Mouse (Mus musculus) E14TG2a.4 (cell line): ENCODE measurements at regions not wholly inside any gene's neighbourhood (a gene's known extent, or its start where the extent isn't known, plus 50 kb on each side); places are given as distances from the start of the nearest gene placed in this dataset.

ENCODE experiments used
- H3K27me3 ChIP-seq: 2 replicates; pipeline ENCODE4 v1.6.1; 2014; ENCODE audit warnings: low read length, control low read depth; ENCODE audit not compliant: insufficient read depth
- H3K36me3 ChIP-seq: 2 replicates; pipeline ENCODE4 v1.6.1; 2014; ENCODE audit warnings: low read length, control low read depth; ENCODE audit not compliant: insufficient read depth
- H3K4me1 ChIP-seq: replicated peaks from 2 replicates; pipeline ENCODE4 v1.6.1; 2014; ENCODE audit warnings: low read depth, low read length, control low read depth
- H3K4me3 ChIP-seq: replicated peaks from 2 replicates; pipeline ENCODE4 v1.5.1; 2014; ENCODE audit warnings: mild to moderate bottlenecking, low read length
- H3K9me3 ChIP-seq: 2 replicates; pipeline ENCODE4 v1.6.1; 2014; ENCODE audit warnings: low read length, control low read depth
- CTCF ChIP-seq: conservative IDR thresholded peaks from 2 replicates; pipeline ENCODE4 v1.5.1; 2014; ENCODE audit warnings: low read length
- NANOG ChIP-seq: IDR thresholded peaks from 2 replicates; pipeline ENCODE4 v1.6.1; 2014; ENCODE audit warnings: borderline replicate concordance, low read length, mixed read lengths
- POU5F1 ChIP-seq: IDR thresholded peaks from 2 replicates; pipeline ENCODE4 v1.6.1; 2014; ENCODE audit warnings: low read length, borderline replicate concordance

DNA sequence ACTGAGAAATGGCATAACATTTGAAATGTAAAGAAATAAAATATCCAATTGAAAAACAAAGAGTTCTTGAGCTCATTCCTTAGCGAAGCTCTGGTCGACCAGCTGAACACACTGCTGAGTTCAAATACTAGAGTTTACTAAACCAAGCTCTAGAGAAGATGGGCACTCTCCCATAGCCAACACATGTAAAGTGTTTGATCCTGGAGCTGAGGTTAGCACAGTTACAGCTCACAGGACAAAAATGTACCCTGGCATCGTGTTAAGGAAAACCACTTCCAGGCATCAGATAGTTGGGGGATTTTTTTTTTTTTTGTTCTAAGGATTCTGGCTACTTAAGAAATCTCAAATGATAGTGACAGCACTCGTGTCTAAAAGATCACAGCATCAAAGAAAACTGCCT, 445.6 kb downstream of the Synb start:
- Histone ChIP-seq H3K4me3 (no peak overlapping the region), H3K36me3 (no peaks in the 10 kb centered on the region), H3K9me3 (no peaks in the 10 kb centered on the region), H3K27me3 (no peaks in the 10 kb centered on the region), H3K4me1 (no peaks in the 10 kb centered on the region)
- no peak for TF ChIP-seq CTCF
- TF ChIP-seq POU5F1: no peak
- TF ChIP-seq NANOG: no peak

DNA sequence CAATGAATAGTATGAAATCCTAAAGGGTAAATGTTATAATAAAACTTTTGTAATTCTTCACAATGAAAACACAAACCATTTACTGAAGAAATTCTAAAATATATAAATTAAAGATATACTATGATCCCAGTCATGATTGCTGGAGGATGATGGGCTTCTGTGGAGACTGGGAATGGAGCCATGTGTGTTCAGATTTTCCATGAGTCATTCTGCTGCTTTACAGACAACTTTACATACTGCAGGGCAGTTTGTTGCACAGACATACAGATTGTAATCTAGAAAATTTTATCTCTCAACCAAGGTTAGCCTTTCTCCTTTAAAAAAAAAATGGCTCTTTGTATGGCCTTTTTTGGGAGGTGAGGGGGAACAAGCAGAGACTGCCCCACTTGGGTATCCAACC, 446.5 kb downstream of the Synb start:
- Histone ChIP-seq H3K27me3 (no peaks in the 10 kb centered on the region), H3K9me3 (no peaks in the 10 kb centered on the region), H3K36me3 (no peaks in the 10 kb centered on the region), H3K4me3 (no peak overlapping the region), H3K4me1 (no peaks in the 10 kb centered on the region)
- TF ChIP-seq NANOG (no peak), CTCF (no peak), POU5F1 (no peak)

DNA sequence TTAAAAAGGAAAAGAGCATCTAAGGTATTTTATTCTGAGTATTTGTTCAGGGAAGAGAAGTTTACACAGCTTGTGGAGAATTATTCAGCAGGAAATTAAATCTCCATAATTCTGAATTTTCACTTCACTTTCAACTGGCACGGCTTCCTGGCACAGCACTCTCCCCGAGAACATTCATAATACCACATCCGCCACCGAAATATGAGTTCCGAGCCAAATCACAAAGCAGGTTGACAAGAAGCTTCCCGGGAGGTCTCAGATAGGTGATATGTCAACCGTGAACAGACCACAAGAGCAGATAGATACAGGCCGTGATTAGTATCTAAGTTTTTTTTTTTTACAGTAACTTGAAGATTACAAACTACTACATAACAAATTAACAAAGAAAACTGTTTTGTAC, 473.9 kb downstream of the Synb start:
- Histone ChIP-seq H3K4me1 (no peaks in the 10 kb centered on the region), H3K4me3 (no peak overlapping the region), H3K36me3 (no peaks in the 10 kb centered on the region), H3K9me3 (no peaks in the 10 kb centered on the region), H3K27me3 (no peaks in the 10 kb centered on the region)
- no peak for TF ChIP-seq POU5F1
- no peak for TF ChIP-seq NANOG
- no peak for TF ChIP-seq CTCF

DNA sequence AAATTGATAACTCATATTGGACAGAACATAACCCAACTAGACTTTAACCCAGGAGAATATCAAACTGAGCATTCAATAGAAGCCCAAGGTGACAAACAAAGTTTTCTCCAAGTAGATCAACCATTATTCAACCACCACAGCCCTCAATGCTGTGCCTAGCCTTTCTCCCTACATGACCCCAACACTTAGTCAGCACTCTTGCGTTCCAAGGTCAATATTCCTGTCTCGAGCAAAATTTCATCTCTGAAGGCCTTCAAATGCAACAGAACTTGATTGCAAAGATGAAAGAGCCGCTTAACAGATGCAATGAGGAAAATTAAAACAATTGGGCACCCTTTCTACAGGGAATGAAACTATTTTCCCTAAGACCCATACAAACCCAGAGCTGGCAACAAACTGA, 485.1 kb downstream of the Synb start:
- Histone ChIP-seq H3K36me3 (no peaks in the 10 kb centered on the region), H3K9me3 (no peaks in the 10 kb centered on the region), H3K27me3 (no peaks in the 10 kb centered on the region), H3K4me3 (no peak overlapping the region), H3K4me1 (no peaks in the 10 kb centered on the region)
- no peak for TF ChIP-seq NANOG
- no peak for TF ChIP-seq CTCF
- TF ChIP-seq POU5F1: no peak

DNA sequence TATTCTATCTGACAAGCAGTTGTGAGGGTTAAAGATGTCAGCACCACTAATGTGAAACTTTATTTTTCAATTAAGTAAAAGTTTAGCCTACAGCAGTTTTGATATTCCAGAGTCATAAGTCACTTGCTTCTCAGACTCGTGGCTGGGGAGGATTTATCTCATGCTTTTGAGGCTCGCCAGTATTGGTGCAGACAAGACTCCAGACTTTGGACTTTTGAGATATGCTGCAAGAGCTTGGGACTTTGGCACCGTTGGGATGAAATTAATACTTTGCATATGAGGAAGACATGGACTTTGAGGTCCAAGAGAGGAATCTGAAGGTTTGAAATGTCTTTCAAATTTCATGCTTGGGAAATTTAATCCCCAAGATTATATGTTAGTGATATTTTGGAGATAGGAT, 486.2 kb downstream of the Synb start:
- no peaks in the 10 kb centered on the region for H3K36me3 ChIP-seq
- H3K9me3 ChIP-seq: no peaks in the 10 kb centered on the region
- H3K27me3 ChIP-seq: no peaks in the 10 kb centered on the region
- H3K4me3 ChIP-seq: no peak overlapping the region
- no peaks in the 10 kb centered on the region for H3K4me1 ChIP-seq
- TF ChIP-seq NANOG (no peak), POU5F1 (no peak), CTCF (no peak)

DNA sequence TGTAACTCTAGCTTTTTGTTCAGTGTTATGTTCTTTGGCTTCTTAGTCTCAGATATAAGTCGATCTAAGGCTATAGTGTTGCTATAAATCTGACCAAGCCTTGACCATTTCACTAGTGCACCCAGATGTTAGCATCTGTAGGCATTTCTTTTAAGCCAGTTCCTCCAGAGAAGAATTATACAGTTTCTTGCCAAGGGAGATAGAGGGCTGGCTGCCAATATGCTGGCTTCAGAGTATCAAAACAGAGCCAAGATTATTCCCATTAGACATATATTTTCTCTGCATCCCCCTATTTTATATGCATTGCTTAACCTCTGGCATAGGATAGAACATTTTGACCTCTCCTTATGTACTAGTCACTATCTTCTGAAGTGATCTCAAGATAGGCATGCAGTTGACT, 487.5 kb downstream of the Synb start:
- H3K36me3 ChIP-seq: no peaks in the 10 kb centered on the region

DNA sequence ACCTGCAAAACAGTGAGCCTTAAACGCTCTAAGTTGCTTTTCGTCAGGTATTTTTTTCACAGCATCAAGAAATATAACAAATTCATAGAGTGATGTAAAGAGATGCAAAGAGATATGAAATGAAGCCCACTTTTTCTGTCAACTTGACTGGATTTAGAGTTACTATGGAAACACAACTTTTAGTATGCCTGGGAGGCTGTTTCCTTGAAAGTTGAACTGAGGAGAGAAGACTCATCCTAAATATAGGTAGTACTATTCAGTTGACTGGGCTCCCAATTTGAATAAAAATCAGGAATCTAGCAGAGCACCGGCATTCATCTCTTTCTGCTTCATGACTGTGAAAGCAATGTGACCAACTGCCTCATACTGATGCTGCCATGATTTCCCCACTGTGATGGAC, 509.7 kb downstream of the Synb start:
- H3K4me1 ChIP-seq: no peaks in the 10 kb centered on the region
- TF ChIP-seq CTCF (no peak), POU5F1 (no peak), NANOG (no peak)
- H3K36me3 ChIP-seq: no peaks in the 10 kb centered on the region
- H3K4me3 ChIP-seq: no peak overlapping the region
- no peaks in the 10 kb centered on the region for H3K9me3 ChIP-seq
- H3K27me3 ChIP-seq: no peaks in the 10 kb centered on the region

More for the DNA sequence above, 487.5 kb downstream of the Synb start:
- Histone ChIP-seq H3K4me1 (no peaks in the 10 kb centered on the region), H3K4me3 (no peak overlapping the region), H3K9me3 (no peaks in the 10 kb centered on the region), H3K27me3 (no peaks in the 10 kb centered on the region)
- no peak for TF ChIP-seq POU5F1
- TF ChIP-seq NANOG: no peak
- no peak for TF ChIP-seq CTCF

DNA sequence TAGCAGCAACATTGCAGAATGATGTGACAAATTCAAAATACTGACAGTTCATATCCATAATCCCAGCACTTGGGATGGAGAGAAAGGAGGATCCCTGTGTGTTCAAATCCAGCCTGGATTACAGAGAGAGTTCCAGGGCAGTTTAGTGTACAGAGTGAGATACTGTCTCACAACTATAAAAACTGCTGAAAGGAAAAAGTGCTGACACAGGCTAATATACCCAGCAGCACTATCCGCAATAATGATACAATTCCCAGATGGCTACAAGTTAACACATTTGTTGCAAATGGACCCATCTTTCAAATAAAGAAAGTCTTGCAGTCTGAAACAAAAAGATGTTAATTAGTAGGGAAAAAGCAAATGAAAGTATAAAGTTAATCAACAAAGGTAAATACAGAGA, 510.9 kb downstream of the Synb start:
- Histone ChIP-seq H3K36me3 (no peaks in the 10 kb centered on the region), H3K9me3 (no peaks in the 10 kb centered on the region), H3K4me3 (no peak overlapping the region), H3K27me3 (no peaks in the 10 kb centered on the region), H3K4me1 (no peaks in the 10 kb centered on the region)
- TF ChIP-seq POU5F1: no peak
- no peak for TF ChIP-seq CTCF
- no peak for TF ChIP-seq NANOG

DNA sequence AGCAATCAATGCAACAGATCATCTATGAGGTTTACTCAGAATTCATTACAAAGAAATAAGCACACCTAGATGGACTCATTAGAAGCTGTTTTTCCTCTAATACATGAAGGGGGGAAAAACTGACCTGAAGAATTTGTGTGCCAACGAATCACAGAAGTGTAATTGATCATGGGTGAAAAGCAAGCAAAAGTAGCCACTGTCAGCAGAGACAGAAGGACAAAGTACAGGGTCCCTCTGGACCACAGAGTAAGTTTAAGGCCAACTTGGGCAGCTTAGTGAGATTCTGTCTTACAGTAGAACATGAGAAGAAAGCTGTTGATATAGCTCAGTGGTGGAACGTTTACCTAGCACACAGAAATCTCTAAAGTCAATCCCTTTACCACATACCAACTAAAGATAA, 523.7 kb downstream of the Synb start:
- 0 out of 2 replicates have a peak, but pooled peaks cover 3% of the 10 kb centered on the region for H3K9me3 ChIP-seq
- no peak overlapping the region for H3K4me3 ChIP-seq
- no peaks in the 10 kb centered on the region for H3K27me3 ChIP-seq
- no peaks in the 10 kb centered on the region for H3K36me3 ChIP-seq
- no peak for TF ChIP-seq POU5F1
- TF ChIP-seq NANOG: no peak
- TF ChIP-seq CTCF: no peak
- H3K4me1 ChIP-seq: no peaks in the 10 kb centered on the region
